Mouse (Mus musculus): ENCODE measurements around the gene Trpm7. TPM values are rescaled to one million over a fixed set of nuclear protein-coding genes. Genes with fewer than 3 reads are reported as not detected.

The Trpm7 gene
- total and polyA plus RNA-seq, 3 experiments, result 22.3 to 23.1 TPM; not detected in 1

GRCm38 (mm10) chr2:126914096-126914495 lies 38.1 kb upstream of the Trpm7 start:
- no peaks in the 10 kb centered on the region for H3K4me1 ChIP-seq (ENCODE audit: control insufficient read depth in 1 of 2, insufficient read depth in 2 of 2, low read length in 2 of 2)
- no peaks in the 10 kb centered on the region; a peak in 2 of 4 replicates for H3K36me3 ChIP-seq (ENCODE audit: control insufficient read depth in 1 of 2, insufficient read depth in 2 of 2, low read length in 2 of 2)
- no peaks in the 10 kb centered on the region for H3K27me3 ChIP-seq (ENCODE audit: control insufficient read depth in 1 of 2, insufficient read depth in 2 of 2, low read length in 2 of 2)
- H3K9ac ChIP-seq (ENCODE audit: control insufficient read depth, low read depth, low read length, poor library complexity, severe bottlenecking), result no peak overlapping the region
- TF ChIP-seq RCOR1 (IDR thresholded peaks at IDR 0.05; ENCODE audit: low read depth, low read length) (no peak), MYC (IDR thresholded peaks at IDR 0.05; ENCODE audit: low read depth, low read length) (no peak), GABPA (IDR thresholded peaks at IDR 0.05; ENCODE audit: low read depth, low read length) (no peak), E2F4 (IDR thresholded peaks at IDR 0.05; ENCODE audit: borderline replicate concordance, low read depth, low read length) (no peak), USF1 (IDR thresholded peaks at IDR 0.05; ENCODE audit: low read depth, low read length) (no peak), UBTF (IDR thresholded peaks at IDR 0.05; ENCODE audit: borderline replicate concordance, insufficient read depth, low read depth, low read length) (no peak), TCF12 (IDR thresholded peaks at IDR 0.05; ENCODE audit: low read depth, low read length) (no peak), POLR2AphosphoS5 (IDR thresholded peaks at IDR 0.05; ENCODE audit: borderline replicate concordance, low read depth, low read length) (no peak), CHD2 (IDR thresholded peaks at IDR 0.05; ENCODE audit: low read length) (no peak), MAFK (IDR thresholded peaks at IDR 0.05; ENCODE audit: borderline replicate concordance, low read depth, low read length) (no peak), ZKSCAN1 (IDR thresholded peaks at IDR 0.05; ENCODE audit: low read depth, low read length) (no peak), SMC3 (IDR thresholded peaks at IDR 0.05; ENCODE audit: low read depth, low read length) (no peak), MEF2A (IDR thresholded peaks at IDR 0.05; ENCODE audit: extremely low read depth, insufficient replicate concordance, low read depth, low read length, poor library complexity, severe bottlenecking) (no peak), ZMIZ1 (IDR thresholded peaks at IDR 0.05; ENCODE audit: low read depth, low read length) (no peak), POLR2A (IDR thresholded peaks at IDR 0.05; ENCODE audit: control insufficient read depth in 1 of 2, insufficient read depth in 1 of 2, low read depth in 1 of 2, low read length in 2 of 2, poor library complexity in 1 of 2) (no peak), ZC3H11A (IDR thresholded peaks at IDR 0.05; ENCODE audit: low read depth, low read length) (no peak)
- no peak for DNase-seq (ENCODE audit: low read depth, low spot score)
- H3K4me3 ChIP-seq (ENCODE audit: control insufficient read depth in 1 of 2, insufficient read depth in 1 of 2, low read depth in 2 of 2, low read length in 2 of 2), result no peak overlapping the region
- no peaks in the 10 kb centered on the region for H3K9me3 ChIP-seq (replicated peaks; ENCODE audit: insufficient read depth, low read length)
- H3K79me2 ChIP-seq (ENCODE audit: control insufficient read depth, insufficient read depth, low read length, poor library complexity), result no peaks in the 10 kb centered on the region
- no peak overlapping the region for H3K27ac ChIP-seq (ENCODE audit: control insufficient read depth, low read depth, low read length)

DNA sequence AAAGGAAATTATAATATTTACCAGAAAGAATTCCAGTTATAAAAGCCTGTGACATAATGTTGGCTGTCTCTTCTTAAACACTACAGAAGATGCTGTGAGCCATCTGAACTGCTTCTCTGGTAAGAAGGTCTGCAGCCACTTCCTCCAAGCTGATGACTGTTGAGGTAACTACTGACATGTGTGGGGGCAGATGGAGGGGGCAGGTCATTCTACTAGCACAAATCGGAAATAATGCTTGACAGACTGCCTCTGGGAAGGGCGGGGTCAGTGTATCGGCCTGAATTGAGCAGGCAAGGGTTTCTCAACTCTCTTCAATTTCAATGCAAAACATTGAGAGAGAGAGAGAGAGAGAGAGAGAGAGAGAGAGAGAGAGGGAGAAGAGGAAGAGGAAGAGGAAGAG lies 28.1 kb upstream of the Trpm7 start:
- no peak overlapping the region for H3K27ac ChIP-seq (ENCODE audit: control insufficient read depth, low read depth, low read length)
- TF ChIP-seq SIN3A (IDR thresholded peaks at IDR 0.05; ENCODE audit: low read length) (no peak), RAD21 (IDR thresholded peaks at IDR 0.05; ENCODE audit: low read depth, low read length) (no peak), JUND (IDR thresholded peaks at IDR 0.05; ENCODE audit: low read depth, low read length) (no peak), GATA1 (IDR thresholded peaks at IDR 0.05; ENCODE audit: low read depth, low read length) (no peak), MYB (IDR thresholded peaks at IDR 0.05; ENCODE audit: low read depth, low read length) (no peak), E2F4 (IDR thresholded peaks at IDR 0.05; ENCODE audit: borderline replicate concordance, low read depth, low read length) (no peak), CHD1 (IDR thresholded peaks at IDR 0.05; ENCODE audit: low read depth, low read length) (no peak), HCFC1 (IDR thresholded peaks at IDR 0.05; ENCODE audit: low read depth, low read length) (no peak), CTCF (IDR thresholded peaks at IDR 0.05 in 2 of 3, conservative IDR thresholded peaks at IDR 0.05 in 1 of 3; ENCODE audit: control insufficient read depth in 1 of 3, insufficient read depth in 1 of 3, low read depth in 2 of 3, low read length in 3 of 3, poor library complexity in 1 of 3, severe bottlenecking in 1 of 3) (no peak), TAL1 (IDR thresholded peaks at IDR 0.05; ENCODE audit: low read length) (no peak), MAFK (IDR thresholded peaks at IDR 0.05; ENCODE audit: borderline replicate concordance, low read depth, low read length) (no peak), POLR2AphosphoS5 (IDR thresholded peaks at IDR 0.05; ENCODE audit: borderline replicate concordance, low read depth, low read length) (no peak)
- H3K9me3 ChIP-seq (replicated peaks; ENCODE audit: insufficient read depth, low read length), result no peaks in the 10 kb centered on the region
- H3K27me3 ChIP-seq (ENCODE audit: control insufficient read depth in 1 of 2, insufficient read depth in 2 of 2, low read length in 2 of 2), result no peaks in the 10 kb centered on the region
- H3K4me1 ChIP-seq (ENCODE audit: control insufficient read depth in 1 of 2, insufficient read depth in 2 of 2, low read length in 2 of 2), result no peaks in the 10 kb centered on the region
- H3K9ac ChIP-seq (ENCODE audit: control insufficient read depth, low read depth, low read length, poor library complexity, severe bottlenecking), result no peak overlapping the region
- DNase-seq (ENCODE audit: low read depth, low spot score), result peak; percentile 14
- H3K36me3 ChIP-seq (ENCODE audit: control insufficient read depth in 1 of 2, insufficient read depth in 2 of 2, low read length in 2 of 2), result peaks cover 0 to 1% of the 10 kb centered on the region in 2 experiments; a peak in 1 of 4 replicates
- H3K79me2 ChIP-seq (ENCODE audit: control insufficient read depth, insufficient read depth, low read length, poor library complexity), result no peaks in the 10 kb centered on the region
- H3K4me3 ChIP-seq (ENCODE audit: control insufficient read depth in 1 of 2, insufficient read depth in 1 of 2, low read depth in 2 of 2, low read length in 2 of 2), result no peak overlapping the region

Data from MEL (cell line).